Mouse (Mus musculus) bone marrow macrophage, adult 2 months (primary cell): ENCODE data around the gene B3gnt7.

Experiments used
- CTCF ChIP-seq: IDR thresholded peaks from 2 replicates; pipeline ENCODE4 v1.5.1; 2012; ENCODE audit warnings: low read depth, mild to moderate bottlenecking, low read length, moderate library complexity
- POLR2A ChIP-seq: IDR thresholded peaks from 2 replicates; pipeline ENCODE4 v1.6.1; 2012; ENCODE audit warnings: mild to moderate bottlenecking, low read depth, low read length, borderline replicate concordance

DNA sequence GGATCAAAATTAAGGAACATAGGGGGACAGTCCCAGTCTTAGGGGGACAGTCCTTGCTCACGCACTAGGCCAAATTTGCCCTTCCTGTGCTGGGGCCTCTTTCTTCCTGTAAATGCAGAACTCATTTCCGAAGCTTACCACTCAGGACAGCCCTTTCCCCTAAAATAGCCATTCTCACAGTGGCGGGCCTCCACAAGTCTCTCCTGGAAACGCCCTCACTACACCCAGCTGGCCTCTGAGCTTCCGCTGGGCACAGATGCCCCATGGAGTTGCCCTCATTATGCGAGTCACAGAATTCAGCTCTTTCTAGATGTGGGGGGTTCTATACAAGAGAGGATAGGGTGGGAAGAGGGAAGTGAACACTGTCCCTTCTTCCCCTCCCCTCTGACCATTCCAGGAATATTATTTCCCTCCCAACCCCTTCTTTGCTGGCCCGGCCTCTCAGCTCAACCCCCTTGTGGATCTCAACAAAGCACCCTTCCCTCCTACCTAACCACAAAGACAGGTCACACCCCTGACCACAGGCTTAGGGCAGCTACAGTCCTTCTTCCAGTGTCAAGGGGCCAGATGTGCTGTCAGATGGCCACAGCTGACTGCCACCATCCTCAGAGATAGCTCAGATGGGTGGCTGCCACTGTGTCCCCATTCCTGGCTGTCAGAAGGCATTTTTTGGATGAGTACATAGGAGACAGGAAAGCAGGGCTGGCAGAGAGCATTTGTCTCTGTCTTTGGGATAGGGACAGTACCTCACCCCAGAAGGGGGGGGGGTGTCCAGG is 38.9 kb upstream of the B3gnt7 start:
- TF ChIP-seq CTCF (no peak), POLR2A (no peak)
